Mouse (Mus musculus): Measurements from ENCODE around the gene Zdhhc14. TPM values are rescaled to one million over a fixed set of nuclear protein-coding genes. Genes with fewer than 3 reads are reported as not detected.
"Not testable (repeated sequence)": the region's sequence is repeated elsewhere in the genome, so short reads cannot be mapped to it uniquely, and the experiment has no call there.

Gene Zdhhc14
- total RNA-seq, 2 experiments from 2014 or later: 3.5 to 3.7 TPM

DNA sequence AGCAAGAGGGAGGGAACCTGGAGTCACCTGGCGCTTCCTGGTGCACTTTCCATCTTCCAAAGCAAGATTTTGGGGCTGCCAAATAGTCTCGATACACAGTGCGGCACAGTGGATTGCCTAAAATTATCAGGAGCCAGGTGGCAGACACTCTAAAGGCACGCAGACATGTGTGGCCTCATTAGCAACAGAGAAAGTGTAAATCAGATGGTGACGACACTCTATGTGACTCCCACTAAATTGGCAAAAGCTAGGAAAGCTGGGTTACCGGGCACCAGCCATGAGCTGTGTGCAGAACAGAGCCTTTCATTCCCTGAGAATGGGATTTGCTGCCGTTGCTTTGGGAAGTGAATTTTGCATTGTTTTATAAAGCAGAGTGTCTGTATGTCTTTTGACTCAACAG is 115.0 kb downstream of the Zdhhc14 start:
- no peak for DNase-seq

DNA sequence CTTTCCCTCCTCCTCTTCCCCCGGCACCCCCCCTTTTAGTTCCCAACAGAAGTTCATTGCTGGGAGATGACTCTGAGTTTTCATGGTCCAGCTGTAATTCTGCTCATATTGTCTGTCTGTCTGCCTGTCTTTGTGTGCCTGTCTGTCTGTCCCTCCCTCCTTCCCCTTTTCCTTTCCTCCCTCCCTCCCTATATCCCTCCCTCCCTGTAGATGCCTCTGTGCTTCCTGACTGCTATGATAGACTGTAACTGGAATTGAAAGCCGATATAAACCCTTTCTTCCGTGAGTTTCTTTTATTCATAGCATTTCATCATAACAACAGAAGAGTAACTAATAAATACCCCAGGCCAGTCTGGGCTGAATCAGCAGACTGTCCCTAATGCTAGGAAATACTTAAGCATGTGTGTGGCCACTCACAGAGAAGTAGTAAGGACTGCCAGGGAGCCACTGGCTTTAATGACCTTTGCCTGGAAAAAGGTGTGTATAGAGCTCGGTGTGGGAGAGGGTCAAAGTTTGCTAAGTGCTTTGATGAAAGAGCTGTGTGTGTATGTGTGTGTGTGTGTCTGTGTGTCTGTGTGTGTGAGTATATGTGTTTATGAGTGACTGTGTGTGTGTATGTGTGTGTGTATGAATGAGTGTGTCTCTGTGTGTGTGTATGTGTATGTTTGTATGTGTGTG is 117.7 kb downstream of the Zdhhc14 start:
- no peak for DNase-seq

DNA sequence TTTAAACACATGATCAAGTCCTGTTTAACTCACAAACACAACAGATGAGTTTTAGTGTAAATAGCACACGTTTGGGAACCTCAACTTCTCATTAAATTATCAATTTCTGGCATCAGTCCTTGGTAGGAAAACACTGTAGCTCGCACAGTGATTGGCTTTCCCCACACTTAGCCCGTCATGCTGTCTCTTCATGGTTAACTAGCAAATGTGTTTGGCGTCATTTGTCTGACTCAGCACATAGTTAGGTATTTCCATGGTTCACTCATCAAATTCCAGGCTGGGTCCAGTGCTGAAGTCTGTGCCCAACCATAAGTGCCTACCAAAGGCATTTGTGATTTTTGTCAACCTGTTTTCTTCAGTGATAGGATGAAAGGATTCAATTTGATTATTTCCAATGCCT is 119.9 kb downstream of the Zdhhc14 start:
- no peak for DNase-seq

DNA sequence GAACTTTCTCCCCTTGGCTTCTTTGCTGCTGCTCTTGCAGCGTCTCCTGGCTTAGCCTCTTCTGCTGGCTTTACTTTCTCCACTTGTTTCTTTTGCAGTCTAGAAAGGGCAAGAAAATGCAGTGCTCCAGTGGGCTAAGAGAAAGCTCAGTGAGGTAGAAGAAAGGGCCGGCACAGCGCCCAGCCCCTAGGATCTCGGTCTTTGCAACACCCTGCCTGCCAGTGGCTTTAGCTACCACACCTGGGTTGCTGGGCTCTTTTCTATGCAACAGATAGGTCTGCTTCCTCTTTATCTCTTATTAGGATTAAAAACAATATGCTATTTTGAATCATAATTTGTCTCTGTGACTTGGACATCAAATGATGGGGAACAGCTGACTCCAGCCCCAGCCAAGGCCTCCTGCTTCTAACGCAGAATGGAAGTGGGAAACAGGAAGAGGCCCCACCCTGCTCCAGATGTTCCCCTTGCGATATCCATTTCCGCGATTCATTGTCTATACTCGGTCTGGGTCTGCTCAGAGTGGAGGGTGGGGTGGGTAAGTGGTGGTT is 122.5 kb downstream of the Zdhhc14 start:
- DNase-seq: peak; percentile 57

DNA sequence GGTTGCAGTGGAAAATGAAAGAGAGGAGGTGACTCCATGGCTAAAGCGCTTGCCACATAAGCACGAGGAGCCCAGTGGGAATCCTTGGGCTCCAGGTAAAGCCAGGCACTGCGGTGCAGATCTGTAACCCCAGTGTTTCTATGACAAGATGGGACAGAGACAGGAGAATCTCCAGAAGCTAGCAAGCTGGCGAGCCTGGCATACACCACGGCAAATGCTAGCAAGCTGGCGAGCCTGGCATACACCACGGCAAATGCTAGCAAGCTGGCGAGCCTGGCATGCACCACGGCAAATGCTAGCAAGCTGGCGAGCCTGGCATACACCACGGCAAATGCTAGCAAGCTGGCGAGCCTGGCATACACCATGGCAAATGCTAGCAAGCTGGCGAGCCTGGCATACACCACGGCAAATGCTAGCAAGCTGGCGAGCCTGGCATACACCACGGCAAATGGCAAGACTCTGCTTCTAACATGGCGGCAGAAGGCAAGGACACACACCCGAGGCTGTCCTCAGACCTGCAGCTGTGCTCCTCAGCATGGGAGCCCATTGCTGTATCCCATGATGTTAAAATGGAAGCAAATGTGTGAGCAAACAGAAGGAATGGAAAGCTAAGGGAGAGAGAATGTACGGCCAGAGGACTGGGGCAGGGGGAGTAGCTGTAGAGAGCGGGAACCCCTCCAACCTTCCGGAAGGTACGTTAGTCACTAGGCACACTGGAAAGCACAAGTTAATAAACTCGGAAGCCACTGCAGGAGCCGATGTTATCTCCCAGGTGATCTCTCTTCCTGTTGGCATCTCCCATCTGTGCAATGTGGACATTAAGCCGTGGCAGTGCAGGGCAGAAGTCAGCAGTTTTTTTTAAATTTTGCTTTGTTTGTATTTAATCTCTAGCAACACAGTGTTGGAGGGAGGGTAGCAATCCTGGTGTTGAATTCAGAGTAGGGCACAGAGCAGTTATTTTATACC is 129.6 kb downstream of the Zdhhc14 start:
- DNase-seq: no peak

DNA sequence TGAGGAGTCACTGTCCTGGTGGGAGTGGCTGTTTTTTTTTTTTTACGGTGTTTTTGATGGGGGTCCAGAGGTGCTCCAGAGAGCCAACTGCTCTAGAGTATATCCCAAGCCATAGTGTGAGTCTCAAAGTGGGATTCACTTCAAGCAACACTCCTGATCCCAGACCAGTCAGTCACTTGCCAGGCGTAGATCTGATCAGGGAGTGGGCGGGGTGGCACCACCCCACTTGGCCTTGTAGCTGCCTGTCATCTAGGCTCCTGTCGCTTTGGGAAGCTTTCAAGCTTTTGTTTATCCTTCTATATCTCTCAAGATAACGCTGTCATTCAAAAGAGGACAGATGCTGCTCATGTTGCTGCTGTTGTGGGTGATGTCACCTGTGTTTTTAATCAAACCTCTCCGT is 130.4 kb downstream of the Zdhhc14 start:
- no peak for DNase-seq

DNA sequence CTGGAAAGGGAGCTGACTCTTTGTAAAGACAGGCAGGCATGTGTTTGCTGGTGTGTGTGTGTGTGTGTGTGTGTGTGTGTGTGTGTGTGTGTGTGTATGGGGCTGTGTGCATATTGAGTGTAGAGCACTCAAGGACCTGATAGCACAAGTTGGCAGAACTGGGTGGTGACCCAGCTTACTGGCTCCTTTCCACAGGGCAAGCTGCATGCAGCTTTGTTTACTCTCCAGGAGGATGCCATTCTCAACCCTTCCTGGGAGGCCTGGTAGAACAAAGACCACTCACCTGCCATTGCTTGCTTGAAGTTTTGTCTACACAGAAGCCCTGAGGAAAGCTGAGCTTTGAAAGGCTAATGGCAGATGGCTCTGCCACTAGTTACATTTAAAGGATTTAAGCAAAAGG is 130.8 kb downstream of the Zdhhc14 start:
- DNase-seq: peak; percentile 65

DNA sequence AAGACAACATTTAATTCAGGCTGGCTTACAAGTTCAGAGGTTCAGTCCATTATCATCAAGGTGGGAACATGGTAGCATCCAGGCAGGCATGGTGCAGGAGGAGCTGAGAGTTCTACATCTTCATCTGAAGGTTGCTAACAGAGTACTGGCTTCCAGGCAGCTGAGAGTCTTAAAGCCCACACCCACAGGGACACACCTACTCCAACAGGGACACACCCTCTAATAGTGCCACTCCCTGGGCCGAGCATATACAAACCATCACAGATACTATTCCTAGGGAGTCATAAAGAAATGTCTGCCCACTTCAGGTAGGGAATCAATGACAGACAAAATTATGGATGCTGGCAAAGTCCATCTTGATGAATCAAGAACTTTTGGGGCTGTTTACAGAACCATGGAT is 132.5 kb downstream of the Zdhhc14 start:
- not testable (repeated sequence) for DNase-seq

DNA sequence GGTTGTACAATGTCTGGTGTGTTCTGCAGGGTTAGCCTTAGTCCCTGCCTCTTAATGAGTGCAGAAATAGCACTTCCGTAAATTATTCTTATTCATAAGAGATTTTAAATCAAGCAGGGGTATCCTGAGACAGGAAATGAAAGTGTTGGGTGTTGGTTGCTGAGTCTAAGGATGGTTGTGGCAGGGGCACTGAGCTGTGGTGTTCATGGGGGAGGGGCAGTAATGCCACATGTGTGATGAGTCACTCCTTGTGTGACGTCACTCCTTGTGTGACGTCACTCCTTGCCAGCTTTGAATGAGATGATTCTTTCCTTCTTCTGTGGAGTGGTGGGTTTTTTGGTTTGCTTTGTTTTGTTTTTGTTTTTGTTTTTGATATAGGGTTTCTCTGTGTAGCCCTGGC is 134.0 kb downstream of the Zdhhc14 start:
- DNase-seq: no peak

DNA sequence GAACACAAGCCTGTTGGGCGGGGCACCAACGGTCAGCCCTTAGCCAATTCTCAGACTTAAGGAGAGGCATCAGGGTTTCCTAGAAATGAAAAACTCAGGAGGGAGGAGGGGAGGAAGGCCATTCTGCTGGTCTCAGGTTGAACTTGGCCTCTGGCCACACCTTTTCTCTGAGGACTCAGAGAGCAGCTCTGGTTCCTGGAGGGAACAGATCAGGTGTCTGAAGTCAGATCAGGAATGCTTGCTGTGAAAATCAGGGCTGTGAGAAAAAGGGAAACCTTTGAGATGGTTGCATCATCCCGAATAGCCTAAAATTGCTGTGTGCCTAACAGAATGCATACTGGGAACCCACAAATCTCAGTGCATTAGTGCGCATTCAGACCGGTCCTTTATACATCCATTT is 135.3 kb downstream of the Zdhhc14 start:
- no peak for DNase-seq

DNA sequence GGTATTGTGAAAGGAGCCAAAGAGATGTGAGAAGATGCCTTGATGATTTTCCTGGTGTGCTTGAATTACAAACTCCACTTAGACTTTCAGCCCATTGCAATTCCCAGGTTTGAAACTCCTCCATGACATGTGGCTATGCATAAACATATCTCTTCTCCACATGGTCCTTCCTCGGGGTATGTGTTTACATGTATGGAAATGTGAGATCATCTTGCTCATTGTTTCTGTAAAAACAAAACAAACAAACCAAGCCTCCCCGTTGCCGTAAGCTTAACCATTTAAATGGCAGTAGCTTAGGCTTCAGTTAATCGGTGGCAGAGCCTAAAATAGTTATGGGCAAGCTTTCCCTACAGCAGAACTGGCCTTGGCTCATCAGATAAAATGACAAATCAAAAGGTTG is 137.3 kb downstream of the Zdhhc14 start:
- no peak for DNase-seq

DNA sequence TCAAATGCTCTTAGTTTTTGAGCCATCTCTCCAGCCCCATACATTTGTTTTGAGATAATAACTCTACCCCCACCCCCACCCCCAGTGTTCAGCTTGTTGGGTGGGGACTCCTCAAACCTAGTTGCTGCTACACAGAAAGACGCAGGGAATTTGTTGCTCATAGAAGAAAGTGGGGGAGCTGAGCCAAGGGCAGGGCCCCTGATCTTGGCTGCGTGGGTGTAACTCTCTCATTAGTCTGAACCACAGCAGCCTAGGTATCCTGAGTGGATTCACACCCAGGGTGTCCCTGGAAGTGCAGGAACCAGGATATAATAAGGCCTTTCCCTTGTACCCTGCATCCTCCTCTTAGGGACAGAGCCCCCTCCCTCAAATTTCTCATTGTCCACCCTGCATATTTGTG is 142.9 kb downstream of the Zdhhc14 start:
- no peak for DNase-seq

DNA sequence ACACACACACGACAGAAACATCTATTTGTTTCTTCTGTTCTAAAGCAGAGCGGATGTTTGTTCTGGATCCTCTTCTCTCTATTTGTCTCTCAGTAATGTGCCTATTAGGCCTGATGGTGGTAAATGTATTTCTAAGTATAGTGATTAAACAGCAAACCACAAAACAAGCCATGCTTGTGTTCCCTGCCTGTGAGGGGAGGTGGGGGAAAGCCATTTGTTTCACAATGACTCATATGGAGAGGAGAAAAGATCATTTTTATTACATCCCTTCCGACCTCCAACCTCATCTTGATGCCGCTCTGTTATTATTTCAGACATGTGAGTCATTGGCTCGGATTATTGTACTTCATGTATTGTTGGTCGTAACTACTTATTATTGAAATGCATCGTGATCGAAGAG is 149.1 kb downstream of the Zdhhc14 start:
- DNase-seq: no peak

DNA sequence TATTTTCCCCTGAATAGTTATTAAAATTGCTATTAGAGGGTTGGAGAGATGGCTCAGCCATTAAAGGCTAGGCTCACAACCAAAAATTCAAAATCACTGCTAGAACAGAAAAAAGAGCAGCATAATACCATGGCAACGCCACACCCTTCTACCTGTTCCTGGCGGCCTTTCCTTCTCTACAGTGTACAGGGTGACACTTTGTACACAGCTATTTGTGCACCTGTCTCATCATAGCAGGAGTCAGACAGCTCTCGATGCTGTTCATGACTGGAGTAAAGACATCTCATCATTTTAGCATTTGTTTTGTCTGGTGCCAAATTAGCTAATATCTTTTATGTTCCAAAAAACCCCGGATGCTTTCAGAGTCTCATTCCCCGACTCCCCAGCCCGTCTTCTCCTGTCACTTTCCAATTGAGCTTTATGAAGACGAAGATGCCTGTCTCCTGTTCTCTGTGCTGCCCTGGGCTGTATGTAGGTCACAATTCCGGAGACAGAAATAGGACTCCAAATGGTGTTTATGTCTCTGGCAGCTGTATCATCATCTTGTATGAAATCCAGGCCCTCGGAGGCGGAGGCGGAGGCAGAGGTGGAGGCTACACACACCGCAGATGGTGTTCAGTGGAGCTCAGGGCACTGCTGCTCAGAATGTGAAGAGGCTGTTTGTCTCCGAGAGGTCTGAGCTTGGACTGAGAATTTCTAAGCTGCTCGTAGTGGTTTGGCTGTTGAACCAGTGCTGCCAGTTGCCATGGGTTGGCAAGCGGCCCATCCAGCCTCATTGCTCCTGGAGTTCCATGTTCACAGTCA is 150.8 kb downstream of the Zdhhc14 start:
- no peak for DNase-seq

DNA sequence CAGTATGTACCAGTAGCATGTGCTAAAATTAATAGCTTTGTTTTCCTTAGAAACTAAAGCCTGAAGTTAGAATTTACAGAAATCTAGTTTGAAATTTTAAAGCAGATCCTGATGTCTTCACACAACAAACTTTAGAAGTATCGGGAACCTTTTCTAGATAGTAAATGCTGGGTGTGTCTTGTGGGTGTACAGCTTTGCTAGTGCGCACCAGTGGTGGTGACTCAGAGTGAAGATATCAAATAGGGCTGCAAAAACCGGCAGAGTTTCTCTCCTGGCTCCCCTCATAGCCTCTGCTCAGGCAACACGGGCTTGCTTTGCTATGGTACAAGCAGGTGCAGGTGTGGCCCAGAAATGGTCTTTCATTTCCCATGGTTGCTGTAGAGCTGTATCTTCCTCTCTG is 157.8 kb downstream of the Zdhhc14 start:
- no peak for DNase-seq

DNA sequence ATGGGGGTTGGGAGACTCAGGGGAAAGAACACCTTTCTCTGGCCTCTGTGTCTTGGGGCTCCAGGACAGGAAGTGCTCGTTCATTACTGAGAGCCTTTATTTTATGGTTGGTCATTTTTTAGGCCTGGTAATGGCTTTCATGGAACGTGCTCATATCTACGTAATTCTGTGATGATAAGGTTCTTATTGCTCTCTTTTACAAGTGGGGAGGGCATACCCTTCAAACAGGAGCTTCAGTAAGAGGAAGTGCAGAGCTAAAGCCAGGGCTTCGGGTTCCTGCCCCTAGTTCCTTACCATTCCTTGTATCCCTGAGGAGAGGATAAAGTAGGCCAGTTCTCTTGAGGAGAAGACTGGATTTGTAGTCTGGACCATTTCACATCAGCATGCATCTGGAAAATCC is 158.3 kb downstream of the Zdhhc14 start:
- DNase-seq: no peak

DNA sequence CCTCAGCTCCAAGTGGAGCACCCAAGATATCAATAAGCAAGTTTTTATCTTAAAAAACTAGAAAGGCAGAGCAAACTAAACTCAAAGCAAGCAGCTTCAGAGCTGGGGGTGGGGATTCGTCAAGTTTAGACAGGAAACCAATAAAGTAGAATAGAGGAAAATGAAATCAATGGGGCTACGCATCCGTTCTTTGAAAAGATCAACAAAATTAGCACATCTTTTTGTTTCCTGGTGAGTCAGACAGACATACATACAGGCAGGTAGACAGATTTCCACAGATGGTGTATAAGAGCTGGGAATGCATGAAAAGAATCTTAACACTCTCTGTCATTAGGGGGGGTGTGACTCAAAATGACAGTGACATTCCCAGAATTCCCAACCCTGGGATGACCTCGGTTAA is 159.2 kb downstream of the Zdhhc14 start:
- DNase-seq: no peak

DNA sequence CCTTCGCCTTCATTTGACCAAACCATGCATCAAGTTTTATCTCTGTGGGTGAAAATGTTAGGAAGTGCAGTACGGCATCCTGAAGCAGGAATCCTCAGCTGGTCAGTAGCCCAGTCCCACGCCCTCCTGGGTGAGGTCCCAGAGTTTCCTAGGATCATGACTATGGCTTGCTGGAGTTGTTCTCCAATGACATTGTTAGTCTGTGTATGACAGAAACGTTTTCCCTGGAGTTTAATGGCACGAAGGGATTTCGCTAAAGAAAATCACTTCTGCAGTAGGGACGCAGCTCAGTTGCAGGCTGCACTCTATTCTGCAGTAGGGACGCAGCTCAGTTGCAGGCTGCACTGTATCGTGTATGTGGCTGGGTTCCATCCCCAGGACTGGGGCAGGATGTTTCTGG is 161.6 kb downstream of the Zdhhc14 start:
- peak; percentile 9 for DNase-seq

DNA sequence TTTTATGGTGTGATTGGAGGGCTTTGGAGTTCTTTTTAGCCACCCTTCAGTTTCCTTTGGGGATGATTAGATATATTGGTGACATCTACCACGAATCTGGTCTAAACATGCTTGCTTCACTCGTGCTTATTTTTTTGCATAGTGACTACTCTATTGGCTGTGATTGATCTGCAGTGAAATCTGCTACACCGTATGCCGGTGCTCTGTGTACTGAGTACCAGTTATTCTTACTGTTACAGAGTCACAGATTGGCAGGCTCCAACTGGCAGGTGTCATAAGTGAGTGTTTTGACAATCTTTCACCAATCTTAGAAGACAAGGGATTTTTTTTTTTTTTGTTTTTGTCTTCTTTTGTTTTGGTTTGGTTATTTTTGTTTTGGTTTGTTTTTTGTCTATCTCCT is 163.2 kb downstream of the Zdhhc14 start:
- no peak for DNase-seq

DNA sequence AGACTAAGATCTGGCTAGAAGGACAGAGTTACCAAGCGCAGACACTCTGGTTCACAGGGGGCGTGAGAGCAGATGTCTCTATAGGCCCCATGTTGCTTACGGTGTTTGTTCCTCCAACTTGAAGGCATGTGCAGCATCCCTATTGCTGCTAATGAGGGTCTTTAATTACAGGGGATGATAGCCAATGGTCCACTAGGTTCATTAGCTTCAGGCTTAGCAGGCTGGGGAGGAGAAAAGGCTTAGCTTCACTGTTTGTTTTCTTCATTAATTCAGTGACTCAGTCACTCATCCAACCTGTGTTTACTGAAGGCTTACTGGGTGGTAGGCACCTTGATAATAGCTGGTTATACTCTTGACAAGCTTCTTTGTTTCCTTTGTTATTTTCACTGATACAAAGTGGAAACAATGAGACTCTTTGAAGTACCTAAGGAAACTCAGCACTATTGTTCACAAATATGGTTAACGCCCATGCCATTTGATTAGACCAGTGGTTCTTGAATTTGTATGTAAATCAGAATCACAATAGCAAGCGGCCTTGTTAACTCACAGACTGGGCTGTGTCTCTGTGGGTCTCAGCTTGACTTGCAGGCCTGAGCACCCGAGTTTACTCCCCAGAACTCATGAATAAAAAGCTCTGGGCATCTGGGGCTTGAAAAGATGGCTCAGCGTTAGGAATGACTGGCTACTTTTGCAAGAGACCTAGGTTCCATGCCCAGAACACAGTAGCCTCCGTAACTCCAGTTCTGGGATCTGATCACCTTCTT is 168.1 kb downstream of the Zdhhc14 start:
- no peak for DNase-seq

DNA sequence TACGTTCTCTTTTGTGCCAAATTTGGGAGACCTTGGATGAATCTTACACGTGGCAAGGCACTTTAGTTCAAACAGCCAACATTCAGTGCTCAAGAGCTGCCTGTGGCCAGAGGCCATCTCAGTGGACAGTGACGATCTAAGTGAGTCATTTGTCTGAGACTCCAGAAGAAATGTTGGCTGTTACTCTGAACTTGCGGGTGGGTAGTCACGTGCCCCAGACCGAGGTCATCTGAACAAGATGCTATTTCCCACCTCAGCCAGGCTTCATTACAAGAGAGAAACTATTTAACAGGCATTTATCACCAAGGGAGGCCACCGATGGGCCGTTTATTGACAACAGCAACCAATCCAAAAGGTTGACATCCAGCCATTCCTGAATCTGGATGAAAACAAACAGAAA is 174.3 kb downstream of the Zdhhc14 start:
- DNase-seq: no peak

DNA sequence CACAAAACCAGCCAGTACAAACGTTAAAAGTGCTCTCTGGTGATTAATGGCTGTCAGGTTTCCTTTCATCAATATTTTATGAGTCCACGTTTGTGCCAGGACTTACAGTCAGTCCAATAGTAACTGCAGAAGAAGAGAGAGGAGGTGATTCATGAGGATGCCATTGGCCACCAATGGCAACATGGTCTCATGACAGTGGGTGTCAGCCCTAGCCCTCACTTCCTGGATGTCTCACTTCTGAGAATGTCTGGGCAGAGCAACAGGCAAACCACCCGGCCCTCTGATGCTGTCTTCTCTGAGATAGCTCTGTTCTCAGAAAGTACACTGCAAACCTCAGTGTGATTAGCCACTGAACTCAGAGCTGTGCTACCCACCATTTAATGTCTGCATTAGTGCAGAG is 176.1 kb downstream of the Zdhhc14 start:
- DNase-seq: no peak

Data from heart, postnatal 4 days (tissue).